Mouse (Mus musculus) MEL (cell line): ENCODE measurements around the gene Wdr4. TPM values are rescaled to one million over a fixed set of nuclear protein-coding genes. Genes with fewer than 3 reads are reported as not detected.

Experiments
- DNase-seq: peaks from one replicate; pipeline ENCODE4 v3.0.0; 2011; ENCODE audit warnings: low read depth, low spot score
- H3K27ac ChIP-seq: 2 replicates; pipeline ENCODE4 v1.5.1; 2012; ENCODE audit warnings: low read depth, mild to moderate bottlenecking, control low read depth, low read length, moderate library complexity; ENCODE audit not compliant: control insufficient read depth
- H3K27me3 ChIP-seq, 2 experiments: fragments of 150-350 bp in 1 of 2; sonication (generic) in 1 of 2; 2 replicates each; pipeline ENCODE4 v1.6.1; 2012; ENCODE audit warnings: low read length in 2 of 2, mild to moderate bottlenecking in 2 of 2, improper control_type of control experiment in 1 of 2, moderate library complexity in 1 of 2; ENCODE audit not compliant: insufficient read depth in 2 of 2, control insufficient read depth in 1 of 2
- H3K36me3 ChIP-seq, 2 experiments: 2 replicates each; pipeline ENCODE4 v1.6.1; 2012 to 2014; ENCODE audit warnings: low read length in 2 of 2, improper control_type of control experiment in 1 of 2, inconsistent platforms in 1 of 2, mild to moderate bottlenecking in 1 of 2; ENCODE audit not compliant: insufficient read depth in 2 of 2, control insufficient read depth in 1 of 2
- H3K4me1 ChIP-seq, 2 experiments: fragments of 150-350 bp in 1 of 2; sonication (generic) in 1 of 2; 2 replicates each; pipeline ENCODE4 v1.6.1; 2012; ENCODE audit warnings: low read length in 2 of 2, improper control_type of control experiment in 1 of 2, mild to moderate bottlenecking in 1 of 2; ENCODE audit not compliant: insufficient read depth in 2 of 2, control insufficient read depth in 1 of 2
- H3K4me3 ChIP-seq, 2 experiments: fragments of 150-350 bp in 1 of 2; sonication (generic) in 1 of 2; 2 replicates each; pipeline ENCODE4 v1.5.1; 2012; ENCODE audit warnings: low read depth in 2 of 2, low read length in 2 of 2, mild to moderate bottlenecking in 2 of 2, moderate library complexity in 2 of 2, control low read depth in 1 of 2, improper control_type of control experiment in 1 of 2; ENCODE audit not compliant: control insufficient read depth in 1 of 2, insufficient read depth in 1 of 2
- H3K79me2 ChIP-seq: 2 replicates; pipeline ENCODE4 v1.6.1; 2012; ENCODE audit warnings: mild to moderate bottlenecking, low read length, moderate library complexity; ENCODE audit not compliant: control insufficient read depth, poor library complexity, insufficient read depth
- H3K9ac ChIP-seq: 2 replicates; pipeline ENCODE4 v1.6.1; 2012; ENCODE audit warnings: low read depth, mild to moderate bottlenecking, control low read depth, low read length, moderate library complexity; ENCODE audit not compliant: control insufficient read depth, poor library complexity, severe bottlenecking
- H3K9me3 ChIP-seq: fragments of 150-350 bp; sonication (generic); replicated peaks from 2 replicates; pipeline ENCODE4 v1.6.1; 2012; ENCODE audit warnings: mild to moderate bottlenecking, low read length, improper control_type of control experiment, moderate library complexity; ENCODE audit not compliant: insufficient read depth
- BHLHE40 ChIP-seq: IDR thresholded peaks from 2 replicates; pipeline ENCODE4 v1.6.1; 2012; ENCODE audit warnings: low read depth, mild to moderate bottlenecking, inconsistent platforms, low read length, improper control_type of control experiment, borderline replicate concordance
- CHD1 ChIP-seq: IDR thresholded peaks from 2 replicates; pipeline ENCODE4 v1.6.1; 2012; ENCODE audit warnings: low read depth, mild to moderate bottlenecking, inconsistent platforms, low read length, improper control_type of control experiment
- CTCF ChIP-seq, 3 experiments: IDR thresholded peaks in 2 of 3; conservative IDR thresholded peaks in 1 of 3; 2 replicates each; pipeline ENCODE4 v1.5.1; 2011 to 2012; ENCODE audit warnings: low read length in 3 of 3, low read depth in 2 of 3, mild to moderate bottlenecking in 2 of 3, improper control_type of control experiment in 1 of 3, inconsistent platforms in 1 of 3, mixed read lengths in 1 of 3, moderate library complexity in 1 of 3; ENCODE audit not compliant: control insufficient read depth in 1 of 3, insufficient read depth in 1 of 3, poor library complexity in 1 of 3, severe bottlenecking in 1 of 3
- KAT2A ChIP-seq: conservative IDR thresholded peaks from 2 replicates; pipeline ENCODE4 v1.6.1; 2012; ENCODE audit warnings: low read depth, low read length, improper control_type of control experiment, inconsistent platforms
- MAFK ChIP-seq: IDR thresholded peaks from 2 replicates; pipeline ENCODE4 v1.6.1; 2011; ENCODE audit warnings: low read depth, mild to moderate bottlenecking, low read length, improper control_type of control experiment, borderline replicate concordance
- MAZ ChIP-seq: IDR thresholded peaks from 2 replicates; pipeline ENCODE4 v1.6.1; 2012; ENCODE audit warnings: low read depth, mild to moderate bottlenecking, inconsistent platforms, low read length, improper control_type of control experiment
- NELFE ChIP-seq: IDR thresholded peaks from 2 replicates; pipeline ENCODE4 v1.6.1; 2011; ENCODE audit warnings: low read depth, low read length, improper control_type of control experiment
- NRF1 ChIP-seq: IDR thresholded peaks from 2 replicates; pipeline ENCODE4 v1.6.1; 2014; ENCODE audit warnings: low read depth, mild to moderate bottlenecking, inconsistent platforms, low read length, improper control_type of control experiment, moderate library complexity; ENCODE audit not compliant: poor library complexity, insufficient read depth, severe bottlenecking
- POLR2A ChIP-seq, 2 experiments: IDR thresholded peaks; 2 replicates each; pipeline ENCODE4 v1.6.1; 2011 to 2012; ENCODE audit warnings: low read length in 2 of 2, mild to moderate bottlenecking in 2 of 2, control low read depth in 1 of 2, improper control_type of control experiment in 1 of 2, low read depth in 1 of 2, moderate library complexity in 1 of 2; ENCODE audit not compliant: control insufficient read depth in 1 of 2, insufficient read depth in 1 of 2, poor library complexity in 1 of 2
- POLR2AphosphoS2 ChIP-seq: IDR thresholded peaks from 2 replicates; pipeline ENCODE4 v1.6.1; 2011; ENCODE audit warnings: low read length, improper control_type of control experiment
- POLR2AphosphoS5 ChIP-seq: IDR thresholded peaks from 2 replicates; pipeline ENCODE4 v1.6.1; 2012; ENCODE audit warnings: low read depth, borderline replicate concordance, mild to moderate bottlenecking, inconsistent platforms, low read length, moderate library complexity, mixed read lengths
- RAD21 ChIP-seq: IDR thresholded peaks from 2 replicates; pipeline ENCODE4 v1.6.1; 2011; ENCODE audit warnings: mild to moderate bottlenecking, low read depth, low read length, improper control_type of control experiment
- SIN3A ChIP-seq: IDR thresholded peaks from 2 replicates; pipeline ENCODE4 v1.6.1; 2012; ENCODE audit warnings: low read length, improper control_type of control experiment, inconsistent platforms
- TAL1 ChIP-seq: IDR thresholded peaks from 2 replicates; pipeline ENCODE4 v1.6.1; 2012; ENCODE audit warnings: mild to moderate bottlenecking, inconsistent platforms, low read length, moderate library complexity, mixed read lengths
- TBP ChIP-seq: IDR thresholded peaks from 2 replicates; pipeline ENCODE4 v1.8.0; 2011; ENCODE audit warnings: low read depth, low read length, improper control_type of control experiment
- TCF12 ChIP-seq: IDR thresholded peaks from 2 replicates; pipeline ENCODE4 v1.6.1; 2014; ENCODE audit warnings: low read depth, mild to moderate bottlenecking, inconsistent platforms, low read length, improper control_type of control experiment, moderate library complexity
- UBTF ChIP-seq: IDR thresholded peaks from 2 replicates; pipeline ENCODE4 v1.6.1; 2012; ENCODE audit warnings: low read depth, mild to moderate bottlenecking, inconsistent platforms, low read length, improper control_type of control experiment, moderate library complexity, borderline replicate concordance; ENCODE audit not compliant: insufficient read depth
- USF1 ChIP-seq: IDR thresholded peaks from 2 replicates; pipeline ENCODE4 v1.6.1; 2014; ENCODE audit warnings: low read depth, mild to moderate bottlenecking, inconsistent platforms, low read length, improper control_type of control experiment, moderate library complexity
- ZKSCAN1 ChIP-seq: IDR thresholded peaks from 2 replicates; pipeline ENCODE4 v1.6.1; 2012; ENCODE audit warnings: low read depth, mild to moderate bottlenecking, inconsistent platforms, low read length, improper control_type of control experiment, moderate library complexity
- polyA plus RNA-seq, 2 experiments: library from polyadenylated mRNA; stranded (reverse) in 1 of 2; unstranded in 1 of 2; fragments of >175 nt in 1 of 2; fragments of >200 nt in 1 of 2; gene quantifications; 2 replicates each; pipeline versions ENCODE4 v1.2.1 to v1.2.4; 2012; ENCODE audit warnings: low replicate concordance in 2 of 2, low read depth in 1 of 2; ENCODE audit not compliant: insufficient read length in 2 of 2, insufficient read depth in 1 of 2, missing spikeins in 1 of 2
- total RNA-seq: library from RNA; depleted of rRNA; stranded (reverse); fragments of 300-350 nt; gene quantifications from 2 replicates; pipeline ENCODE4 v1.2.3, GENCODE M21; 2012

Wdr4 gene
- total and polyA plus RNA-seq, 3 experiments = 109 to 118 TPM; not detected in 1

DNA sequence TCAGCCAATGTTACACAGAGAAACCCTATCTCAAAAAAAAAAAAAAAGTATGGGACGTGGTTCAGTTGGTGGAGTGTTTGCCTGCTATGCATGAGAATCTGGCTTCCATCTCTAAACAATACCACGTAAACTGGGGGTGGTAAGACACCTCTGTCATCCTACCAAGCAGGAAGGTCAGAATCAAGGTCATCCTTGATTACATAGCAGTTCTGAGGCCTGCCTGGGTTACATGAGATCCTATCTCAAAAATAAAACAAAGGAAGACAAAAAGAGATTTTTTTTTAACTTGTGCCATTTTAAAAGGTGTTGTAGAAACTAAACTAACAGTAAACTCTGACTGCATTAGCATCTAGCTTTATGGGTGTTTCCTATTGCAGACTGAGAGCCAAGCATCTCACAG lies 67.0 kb downstream of the Wdr4 start:
- no peaks in the 10 kb centered on the region for H3K4me1 ChIP-seq
- H3K9ac ChIP-seq = no peak overlapping the region
- TF ChIP-seq TBP (no peak), MAFK (no peak), USF1 (no peak)
- peaks cover 2 to 6% of the 10 kb centered on the region in 2 experiments; a peak in 3 of 4 replicates for H3K27me3 ChIP-seq
- no peaks in the 10 kb centered on the region for H3K9me3 ChIP-seq
- no peaks in the 10 kb centered on the region for H3K36me3 ChIP-seq
- H3K4me3 ChIP-seq = no peak overlapping the region
- no peak overlapping the region for H3K27ac ChIP-seq
- H3K79me2 ChIP-seq = no peaks in the 10 kb centered on the region
- no peak for DNase-seq

DNA sequence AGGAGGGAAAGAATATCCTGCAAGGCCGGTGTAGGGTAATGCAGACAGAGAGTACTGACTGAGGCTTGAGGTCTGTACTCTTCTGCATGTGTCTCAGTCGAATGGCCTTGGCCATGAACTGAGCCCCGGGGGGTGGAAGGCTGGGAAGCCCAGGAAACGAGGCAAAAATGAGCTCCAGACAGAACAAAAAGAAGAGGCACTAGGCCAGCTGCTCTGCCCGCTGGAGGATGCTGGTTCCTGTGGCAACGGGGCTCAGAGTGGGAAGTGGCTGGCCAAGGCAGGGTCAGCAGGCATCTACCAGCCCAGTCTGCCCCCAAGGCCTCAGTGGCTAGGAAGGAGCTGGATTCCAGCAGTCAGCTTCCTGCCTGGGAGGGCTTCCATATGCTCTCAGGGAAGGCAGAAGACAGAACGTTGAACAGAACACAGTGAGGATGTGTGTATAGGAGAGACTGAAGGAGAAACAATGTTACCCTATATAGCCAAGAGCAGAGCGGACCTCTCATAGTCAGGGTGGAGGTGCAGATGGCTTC lies 68.5 kb downstream of the Wdr4 start:
- Histone ChIP-seq H3K79me2 (no peaks in the 10 kb centered on the region), H3K36me3 (no peaks in the 10 kb centered on the region), H3K9ac (no peak overlapping the region), H3K4me1 (no peaks in the 10 kb centered on the region), H3K4me3 (no peak overlapping the region), H3K27me3 (peaks cover 2% of the 10 kb centered on the region in 2 experiments; a peak in 1 of 4 replicates), H3K9me3 (no peaks in the 10 kb centered on the region), H3K27ac (no peak overlapping the region)
- DNase-seq = no peak
- TF ChIP-seq MAZ (no peak), MAFK (no peak), TCF12 (no peak), NRF1 (no peak), BHLHE40 (no peak), NELFE (no peak), CTCF (IDR thresholded peaks at IDR 0.05 in 2 of 3, conservative IDR thresholded peaks at IDR 0.05 in 1 of 3; ENCODE audit: control insufficient read depth in 1 of 3, insufficient read depth in 1 of 3, low read depth in 2 of 3, low read length in 3 of 3, poor library complexity in 1 of 3, severe bottlenecking in 1 of 3) (no peak), KAT2A (no peak), SIN3A (no peak), TAL1 (no peak), POLR2AphosphoS2 (no peak), POLR2A (IDR thresholded peaks at IDR 0.05; ENCODE audit: control insufficient read depth in 1 of 2, insufficient read depth in 1 of 2, low read depth in 1 of 2, low read length in 2 of 2, poor library complexity in 1 of 2) (no peak), UBTF (no peak), USF1 (no peak), ZKSCAN1 (no peak), RAD21 (no peak), CHD1 (no peak), POLR2AphosphoS5 (no peak)
